Mouse (Mus musculus): ENCODE results near the gene Myo1g. TPM values are rescaled to one million over a fixed set of nuclear protein-coding genes. Genes with fewer than 3 reads are reported as not detected.

The Myo1g gene
- 187 and 218 TPM in 2 replicates for polyA plus RNA-seq (2012; rRNA removed)

GRCm38 (mm10) chr11:6520507-6521173, at the start of gene Myo1g:
Gene Myo1g, minus strand, starts transcription at chr11:6520965.
- H3K4me3 ChIP-seq (ENCODE audit: extremely low read depth, insufficient read depth, insufficient read length), result peak within 1 kb of the TSS; percentile 65
- TF ChIP-seq POLR2A (IDR thresholded peaks at IDR 0.05; ENCODE audit: low read depth, low read length) (peak; percentile 66), CTCF (IDR thresholded peaks at IDR 0.05; ENCODE audit: extremely low read depth, insufficient read depth, insufficient read length, insufficient replicate concordance) (no peak)

GRCm38 (mm10) chr11:6569410-6569777, 48.6 kb upstream of the Myo1g start:
- WGBS, result 41% methylated on average over 3 of the region's 3 CpGs
- Histone ChIP-seq H3K36me3 (ENCODE audit: control insufficient read depth, insufficient read depth, low read length) (peaks cover 43% of the 10 kb centered on the region), H3K27ac (ENCODE audit: insufficient read depth, low read length) (peak overlapping the region; percentile 7; the same call in 1 of the 2 replicates), H3K4me3 (ENCODE audit: extremely low read depth, insufficient read depth, insufficient read length) (no peak overlapping the region), H3K4me1 (ENCODE audit: control insufficient read depth, insufficient read depth, insufficient read length) (peaks cover 18% of the 10 kb centered on the region; the same call in 1 of the 2 replicates), H3K27me3 (ENCODE audit: control insufficient read depth, insufficient read depth, low read length) (no peaks in the 10 kb centered on the region)
- no peak for DNase-seq (ENCODE audit: low read depth in 1 of 2, low spot score in 2 of 2)
- no peak for TF ChIP-seq POLR2A (IDR thresholded peaks at IDR 0.05; ENCODE audit: low read depth, low read length)
- no peak for TF ChIP-seq CTCF (IDR thresholded peaks at IDR 0.05; ENCODE audit: extremely low read depth, insufficient read depth, insufficient read length, insufficient replicate concordance)

More at GRCm38 (mm10) chr11:6520507-6521173, at the start of gene Myo1g:
- H3K27ac ChIP-seq (ENCODE audit: insufficient read depth, low read length), result peak within 1 kb of the TSS; percentile 83
- peaks cover 35% of the 10 kb centered on the region for H3K36me3 ChIP-seq (ENCODE audit: control insufficient read depth, insufficient read depth, low read length)
- H3K4me1 ChIP-seq (ENCODE audit: control insufficient read depth, insufficient read depth, insufficient read length), result peaks cover 16% of the 10 kb centered on the region; the same call in 1 of the 2 replicates
- WGBS, result 5% methylated on average over 7 of the region's 7 CpGs
- no peaks in the 10 kb centered on the region for H3K27me3 ChIP-seq (ENCODE audit: control insufficient read depth, insufficient read depth, low read length)
- peak; percentile 55 to 83 for DNase-seq (ENCODE audit: low read depth in 1 of 2, low spot score in 2 of 2)

GRCm38 (mm10) chr11:6568584-6569409, 48.0 kb upstream of the Myo1g start:
- Histone ChIP-seq H3K27me3 (ENCODE audit: control insufficient read depth, insufficient read depth, low read length) (no peaks in the 10 kb centered on the region), H3K4me3 (ENCODE audit: extremely low read depth, insufficient read depth, insufficient read length) (no peak overlapping the region), H3K36me3 (ENCODE audit: control insufficient read depth, insufficient read depth, low read length) (peaks cover 45% of the 10 kb centered on the region), H3K4me1 (ENCODE audit: control insufficient read depth, insufficient read depth, insufficient read length) (peaks cover 18% of the 10 kb centered on the region; the same call in 1 of the 2 replicates), H3K27ac (ENCODE audit: insufficient read depth, low read length) (peak overlapping the region; percentile 7; the same call in 1 of the 2 replicates)
- TF ChIP-seq CTCF (IDR thresholded peaks at IDR 0.05; ENCODE audit: extremely low read depth, insufficient read depth, insufficient read length, insufficient replicate concordance), result no peak
- TF ChIP-seq POLR2A (IDR thresholded peaks at IDR 0.05; ENCODE audit: low read depth, low read length), result no peak
- DNase-seq (ENCODE audit: low read depth in 1 of 2, low spot score in 2 of 2), result no peak
- 68% methylated on average over 11 of the region's 11 CpGs for WGBS

GRCm38 (mm10) chr11:6567951-6568350, 47.2 kb upstream of the Myo1g start:
- Histone ChIP-seq H3K4me1 (ENCODE audit: control insufficient read depth, insufficient read depth, insufficient read length) (peaks cover 24% of the 10 kb centered on the region; the same call in 1 of the 2 replicates), H3K4me3 (ENCODE audit: extremely low read depth, insufficient read depth, insufficient read length) (no peak overlapping the region), H3K36me3 (ENCODE audit: control insufficient read depth, insufficient read depth, low read length) (peaks cover 46% of the 10 kb centered on the region), H3K27me3 (ENCODE audit: control insufficient read depth, insufficient read depth, low read length) (no peaks in the 10 kb centered on the region), H3K27ac (ENCODE audit: insufficient read depth, low read length) (no peak overlapping the region)
- DNase-seq (ENCODE audit: low read depth in 1 of 2, low spot score in 2 of 2), result no peak
- WGBS, result 55% methylated on average over 8 of the region's 8 CpGs
- TF ChIP-seq CTCF (IDR thresholded peaks at IDR 0.05; ENCODE audit: extremely low read depth, insufficient read depth, insufficient read length, insufficient replicate concordance) (no peak), POLR2A (IDR thresholded peaks at IDR 0.05; ENCODE audit: low read depth, low read length) (no peak)

- H3K27ac ChIP-seq (ENCODE audit: insufficient read depth, low read length), result no peak overlapping the region
- no peak overlapping the region for H3K4me3 ChIP-seq (ENCODE audit: extremely low read depth, insufficient read depth, insufficient read length)
- peaks cover 24% of the 10 kb centered on the region; the same call in 1 of the 2 replicates for H3K4me1 ChIP-seq (ENCODE audit: control insufficient read depth, insufficient read depth, insufficient read length)
- no peak for TF ChIP-seq POLR2A (IDR thresholded peaks at IDR 0.05; ENCODE audit: low read depth, low read length)
- no peak for TF ChIP-seq CTCF (IDR thresholded peaks at IDR 0.05; ENCODE audit: extremely low read depth, insufficient read depth, insufficient read length, insufficient replicate concordance)
- DNase-seq (ENCODE audit: low read depth in 1 of 2, low spot score in 2 of 2), result no peak
- WGBS, result 40% methylated on average over 4 of the region's 4 CpGs
- H3K27me3 ChIP-seq (ENCODE audit: control insufficient read depth, insufficient read depth, low read length), result no peaks in the 10 kb centered on the region
- H3K36me3 ChIP-seq (ENCODE audit: control insufficient read depth, insufficient read depth, low read length), result peaks cover 39% of the 10 kb centered on the region
Measured at GRCm38 (mm10) chr11:6566496-6566895, 45.7 kb upstream of the Myo1g start.

GRCm38 (mm10) chr11:6563201-6563600, 42.4 kb upstream of the Myo1g start:
- H3K36me3 ChIP-seq (ENCODE audit: control insufficient read depth, insufficient read depth, low read length), result peaks cover 20% of the 10 kb centered on the region

More at GRCm38 (mm10) chr11:6563201-6563600, 42.4 kb upstream of the Myo1g start:
- Histone ChIP-seq H3K4me3 (ENCODE audit: extremely low read depth, insufficient read depth, insufficient read length) (peak overlapping the region; percentile 20; the same call in 1 of the 2 replicates), H3K27me3 (ENCODE audit: control insufficient read depth, insufficient read depth, low read length) (no peaks in the 10 kb centered on the region), H3K27ac (ENCODE audit: insufficient read depth, low read length) (no peak overlapping the region), H3K4me1 (ENCODE audit: control insufficient read depth, insufficient read depth, insufficient read length) (peaks cover 23% of the 10 kb centered on the region; the same call in 1 of the 2 replicates)
- WGBS, result 42% methylated on average over 4 of the region's 4 CpGs
- no peak for DNase-seq (ENCODE audit: low read depth in 1 of 2, low spot score in 2 of 2)
- TF ChIP-seq POLR2A (IDR thresholded peaks at IDR 0.05; ENCODE audit: low read depth, low read length), result no peak
- TF ChIP-seq CTCF (IDR thresholded peaks at IDR 0.05; ENCODE audit: extremely low read depth, insufficient read depth, insufficient read length, insufficient replicate concordance), result no peak
